Mouse (Mus musculus) hindbrain, embryonic 16.5 days (tissue): ENCODE results near the gene Dusp7. TPM values are rescaled to one million over a fixed set of nuclear protein-coding genes. Genes with fewer than 3 reads are reported as not detected.

ENCODE experiments used
- ATAC-seq: fragments of 200-750 bp; cut with Nextera tagmentation; 2 replicates; pipeline ENCODE4 v1.8.0; 2017; ENCODE audit warnings: moderate TSS enrichment, moderate library complexity
- H3K27ac ChIP-seq: fragments of 300-500 bp; sonication (generic); 2 replicates; pipeline ENCODE4 v1.5.1; 2014; ENCODE audit warnings: low read depth, mild to moderate bottlenecking, control low read depth, low read length, moderate library complexity
- H3K27me3 ChIP-seq: fragments of 300-500 bp; sonication (generic); replicated peaks from 2 replicates; pipeline ENCODE4 v1.6.1; 2014; ENCODE audit warnings: low read length; ENCODE audit not compliant: control insufficient read depth, insufficient read depth
- H3K36me3 ChIP-seq: fragments of 300-500 bp; sonication (generic); 2 replicates; pipeline ENCODE4 v1.6.1; 2014; ENCODE audit warnings: mild to moderate bottlenecking, low read length, moderate library complexity, mixed read lengths; ENCODE audit not compliant: control insufficient read depth, insufficient read depth
- H3K4me1 ChIP-seq: fragments of 300-500 bp; sonication (generic); 2 replicates; pipeline ENCODE4 v1.6.1; 2014; ENCODE audit warnings: low read depth, low read length; ENCODE audit not compliant: control insufficient read depth, insufficient read depth
- H3K4me2 ChIP-seq: fragments of 300-500 bp; sonication (generic); 2 replicates; pipeline ENCODE4 v1.6.1; 2014; ENCODE audit warnings: mild to moderate bottlenecking, low read length, control low read depth, moderate library complexity
- H3K4me3 ChIP-seq: fragments of 300-500 bp; sonication (generic); 2 replicates; pipeline ENCODE4 v1.5.1; 2014; ENCODE audit warnings: mild to moderate bottlenecking, low read length, control low read depth, moderate library complexity
- H3K9ac ChIP-seq: fragments of 300-500 bp; sonication (generic); 2 replicates; pipeline ENCODE4 v1.6.1; 2014; ENCODE audit warnings: low read depth, mild to moderate bottlenecking, control low read depth, low read length, moderate library complexity
- H3K9me3 ChIP-seq: fragments of 300-500 bp; sonication (generic); 2 replicates; pipeline ENCODE4 v1.6.1; 2014; ENCODE audit warnings: mild to moderate bottlenecking, low read length, moderate library complexity; ENCODE audit not compliant: control insufficient read depth
- WGBS: fragments of 180-500 bp; shearing (Covaris S2); extraction: QIAGEN DNeasy Blood & Tissue Kit; methylation state at CpG from one replicate; pipeline ENCODE4 v1.1.7; 2014; 5-methylcytosine and 5-hydroxymethylcytosine counted together
- polyA plus RNA-seq: library from polyadenylated mRNA; unstranded; fragments of >200 nt; fragmentation: Nextera tagmentation; extraction: Ambion mirVana; gene quantifications from 2 replicates; pipeline ENCODE4 v1.2.1, GENCODE M21; 2015

Dusp7 gene
- polyA plus RNA-seq, 1 experiment from 2014 or later, result 13.1 TPM

DNA sequence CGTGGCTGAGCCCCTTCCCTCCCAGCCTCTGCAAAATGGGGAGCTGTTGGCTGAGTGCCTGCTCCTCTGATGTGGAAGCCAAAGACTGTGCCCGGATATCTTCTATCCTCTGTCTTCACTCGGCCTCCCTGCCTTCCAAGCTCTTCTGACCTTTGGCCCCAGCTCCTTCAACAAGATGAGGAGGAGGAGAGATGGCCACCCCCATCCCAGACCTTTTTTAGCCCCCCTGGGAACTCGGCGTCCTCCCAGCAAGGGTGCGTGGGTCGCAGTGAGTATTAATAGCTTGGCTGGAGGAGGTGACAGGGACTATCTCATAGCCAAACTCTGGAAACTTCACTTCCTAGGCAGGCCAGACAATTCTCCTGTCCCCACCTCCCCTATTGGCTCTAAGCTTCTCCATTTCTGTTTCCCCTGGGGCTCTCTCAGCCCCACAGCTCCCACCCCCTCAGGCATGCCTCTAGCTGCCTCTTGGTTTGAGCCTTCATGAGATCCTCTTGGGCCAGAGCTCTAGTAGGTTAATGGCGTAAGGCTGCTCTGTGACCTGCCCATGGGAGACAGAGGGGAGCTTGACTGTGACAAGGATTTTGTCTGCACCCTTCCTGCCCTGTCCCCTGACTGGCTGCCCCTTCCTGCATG, 38.1 kb downstream of the Dusp7 start:
- WGBS, result 36% methylated on average over 8 of the region's 8 CpGs
- no peak overlapping the region for H3K4me3 ChIP-seq
- no peak for ATAC-seq
- H3K4me1 ChIP-seq, result no peaks in the 10 kb centered on the region
- H3K27me3 ChIP-seq, result no peaks in the 10 kb centered on the region
- H3K4me2 ChIP-seq, result no peak overlapping the region
- H3K9me3 ChIP-seq, result no peaks in the 10 kb centered on the region
- no peaks in the 10 kb centered on the region for H3K36me3 ChIP-seq
- no peak overlapping the region for H3K9ac ChIP-seq
- H3K27ac ChIP-seq, result no peak overlapping the region

GRCm38 (mm10) chr9:106409096-106409495, 40.7 kb downstream of the Dusp7 start:
- ATAC-seq, result no peak
- Histone ChIP-seq H3K27ac (no peak overlapping the region), H3K9ac (no peak overlapping the region), H3K9me3 (no peaks in the 10 kb centered on the region), H3K27me3 (no peaks in the 10 kb centered on the region), H3K4me2 (no peak overlapping the region), H3K36me3 (no peaks in the 10 kb centered on the region), H3K4me1 (no peaks in the 10 kb centered on the region), H3K4me3 (no peak overlapping the region)
- WGBS, result 97% methylated on average over 4 of the region's 4 CpGs

DNA sequence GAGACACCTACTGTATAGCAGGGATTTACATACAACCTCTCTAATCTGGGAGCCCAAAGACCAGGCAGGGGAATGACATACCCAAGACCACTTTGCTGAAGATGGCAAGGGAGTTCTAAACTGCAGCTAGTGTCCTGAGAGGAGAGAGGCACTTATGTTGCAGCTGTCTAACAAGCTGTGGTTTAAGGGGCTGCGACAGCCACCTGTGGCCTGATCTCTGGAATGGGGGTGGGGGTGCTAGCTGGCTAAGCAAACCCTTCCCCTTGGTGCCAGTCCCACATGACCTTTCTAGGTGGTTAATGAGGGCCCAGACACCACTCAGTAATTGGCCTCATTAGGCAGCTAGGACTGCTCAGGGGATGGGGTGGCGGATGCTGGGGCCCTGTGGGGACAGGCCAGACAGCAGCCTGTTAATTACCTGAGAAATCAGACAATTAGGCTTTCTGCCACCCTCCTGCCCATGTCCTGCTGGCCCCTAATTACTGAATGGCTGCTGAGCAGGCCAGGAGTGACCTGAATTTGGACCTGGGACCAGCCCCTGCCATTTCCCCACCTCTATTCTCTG, 41.7 kb downstream of the Dusp7 start:
- Histone ChIP-seq H3K9me3 (no peaks in the 10 kb centered on the region), H3K27ac (no peak overlapping the region), H3K36me3 (no peaks in the 10 kb centered on the region), H3K4me1 (no peaks in the 10 kb centered on the region), H3K9ac (no peak overlapping the region), H3K4me2 (no peak overlapping the region), H3K27me3 (no peaks in the 10 kb centered on the region), H3K4me3 (no peak overlapping the region)
- ATAC-seq, result no peak
- 74% methylated on average over 2 of the region's 2 CpGs for WGBS

DNA sequence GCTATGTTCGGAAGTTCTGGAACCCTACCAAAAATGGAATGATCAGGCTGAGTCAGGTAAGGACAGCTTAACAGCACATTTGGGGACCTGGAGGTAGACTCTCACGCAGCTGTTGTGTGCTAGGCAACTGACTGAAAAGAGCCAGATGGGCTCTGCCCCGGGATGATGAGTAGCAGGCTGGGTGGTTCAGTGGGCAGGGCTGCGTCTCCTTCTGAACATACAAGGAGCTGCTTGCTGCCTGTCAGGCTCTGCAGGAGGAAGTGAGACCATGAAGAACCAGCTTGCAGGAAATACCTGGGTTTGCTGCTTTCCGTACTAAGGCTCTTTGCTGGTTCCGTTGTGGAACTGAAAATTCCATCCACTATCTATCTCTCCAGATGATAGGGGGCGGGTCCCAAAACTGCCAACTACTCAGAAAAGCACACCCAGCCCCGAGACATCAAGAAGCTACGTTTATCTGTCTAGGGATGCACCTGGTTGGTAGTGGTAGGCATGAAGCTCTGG, 42.7 kb downstream of the Dusp7 start:
- Histone ChIP-seq H3K36me3 (no peaks in the 10 kb centered on the region), H3K27ac (no peak overlapping the region), H3K4me2 (no peak overlapping the region), H3K4me1 (no peaks in the 10 kb centered on the region), H3K27me3 (no peaks in the 10 kb centered on the region), H3K4me3 (no peak overlapping the region), H3K9ac (no peak overlapping the region), H3K9me3 (no peaks in the 10 kb centered on the region)
- WGBS, result 77% methylated on average over 9 of the region's 9 CpGs
- no peak for ATAC-seq

GRCm38 (mm10) chr9:106411729-106412128, 43.3 kb downstream of the Dusp7 start:
- no peak overlapping the region for H3K27ac ChIP-seq
- WGBS, result 81% methylated on average over 6 of the region's 6 CpGs
- H3K4me2 ChIP-seq, result no peak overlapping the region
- ATAC-seq, result no peak
- no peak overlapping the region for H3K9ac ChIP-seq
- H3K9me3 ChIP-seq, result no peaks in the 10 kb centered on the region
- H3K36me3 ChIP-seq, result no peaks in the 10 kb centered on the region
- no peaks in the 10 kb centered on the region for H3K27me3 ChIP-seq
- H3K4me1 ChIP-seq, result no peaks in the 10 kb centered on the region
- H3K4me3 ChIP-seq, result no peak overlapping the region

- Histone ChIP-seq H3K4me3 (no peak overlapping the region), H3K9me3 (no peaks in the 10 kb centered on the region), H3K36me3 (no peaks in the 10 kb centered on the region), H3K27me3 (no peaks in the 10 kb centered on the region), H3K27ac (no peak overlapping the region), H3K4me2 (no peak overlapping the region), H3K4me1 (no peaks in the 10 kb centered on the region), H3K9ac (no peak overlapping the region)
- WGBS, result 71% methylated on average over 3 of the region's 3 CpGs
- ATAC-seq, result no peak
These were observed 43.8 kb downstream of the Dusp7 start for GRCm38 (mm10) chr9:106412210-106412609.

DNA sequence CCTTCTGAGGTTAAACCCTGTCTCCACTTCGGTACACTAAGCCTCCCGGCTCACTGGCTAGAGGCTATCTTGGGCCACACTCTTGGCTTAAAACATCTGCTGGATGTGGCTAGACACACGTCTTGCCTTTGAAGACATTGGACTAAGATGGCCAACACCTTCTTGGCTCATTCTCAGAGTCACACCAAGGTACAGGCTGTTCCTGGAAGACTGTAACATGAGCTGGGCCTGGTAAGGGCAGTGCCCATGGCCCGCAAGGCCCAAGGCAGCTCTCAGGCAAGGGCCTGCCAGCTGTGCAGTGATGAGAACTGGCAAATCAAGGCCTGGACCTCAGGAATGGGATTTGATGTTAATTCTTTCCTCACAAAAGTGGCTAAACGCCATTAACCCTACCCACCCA, 45.2 kb downstream of the Dusp7 start:
- ATAC-seq, result no peak
- Histone ChIP-seq H3K4me1 (peaks cover 14% of the 10 kb centered on the region), H3K4me3 (no peak overlapping the region), H3K27me3 (no peaks in the 10 kb centered on the region), H3K27ac (no peak overlapping the region), H3K9me3 (no peaks in the 10 kb centered on the region), H3K4me2 (no peak overlapping the region), H3K9ac (no peak overlapping the region), H3K36me3 (no peaks in the 10 kb centered on the region)
- WGBS, result 85% methylated on average over 5 of the region's 5 CpGs

- H3K4me1 ChIP-seq, result peaks cover 29% of the 10 kb centered on the region
- 92% methylated on average over 6 of the region's 6 CpGs for WGBS
- H3K27me3 ChIP-seq, result no peaks in the 10 kb centered on the region
- no peaks in the 10 kb centered on the region for H3K9me3 ChIP-seq
- H3K4me3 ChIP-seq, result no peak overlapping the region
- no peak overlapping the region for H3K4me2 ChIP-seq
- no peak for ATAC-seq
- no peaks in the 10 kb centered on the region for H3K36me3 ChIP-seq
- H3K27ac ChIP-seq, result no peak overlapping the region
- no peak overlapping the region for H3K9ac ChIP-seq
These were observed 48.4 kb downstream of the Dusp7 start for GRCm38 (mm10) chr9:106416826-106417225.

- peak overlapping the region; percentile 59 for H3K27ac ChIP-seq
- H3K27me3 ChIP-seq, result no peaks in the 10 kb centered on the region
- no peaks in the 10 kb centered on the region for H3K36me3 ChIP-seq
- H3K4me3 ChIP-seq, result peak overlapping the region; percentile 29
- ATAC-seq, result peak; percentile 76
- peak overlapping the region; percentile 79 for H3K4me2 ChIP-seq
- no peaks in the 10 kb centered on the region for H3K9me3 ChIP-seq
- 19% methylated on average over 21 of the region's 29 CpGs for WGBS
- peaks cover 29% of the 10 kb centered on the region for H3K4me1 ChIP-seq
- peak overlapping the region; percentile 65 for H3K9ac ChIP-seq
These were observed 49.6 kb downstream of the Dusp7 start for GRCm38 (mm10) chr9:106417841-106418625.
